ENCODE assay signal across 16 mouse cellular contexts in genomic region chr6:103504065-103504464, GRCm38 (mm10).
"Had no signal": no experiment of that assay in that cellular context is flagged by ENCODE, and none has a peak within 500 bp of the region (broad histone marks: within the 10 kb centered on the region; RNA-seq: fewer than 3 reads in every experiment).

No protein-coding gene starts in this region.

- H3K4me3 ChIP-seq: neural tube, embryonic 13.5 days; neural tube, embryonic 15.5 days; stomach, embryonic 15.5 days had no signal

- H3K4me1 ChIP-seq: stomach, embryonic 15.5 days had no signal

- H3K27me3 ChIP-seq: neural tube, embryonic 13.5 days; neural tube, embryonic 15.5 days; stomach, embryonic 15.5 days had no signal

- DNase-seq: retina, postnatal 1 day; right cerebral cortex, adult 18-20 months; right cerebral cortex, postnatal 14 days; right cerebral cortex, postnatal 25 days; right cerebral cortex, postnatal 4 days; spleen, adult 18-20 months; thymus, adult 18-20 months; thymus, adult 2 months; thymus, postnatal 14 days; thymus, postnatal 25 days; thymus, postnatal 36 days; thymus, postnatal 4 days had no signal

- H3K27ac ChIP-seq: neural tube, embryonic 13.5 days; neural tube, embryonic 15.5 days; stomach, embryonic 15.5 days; stomach, postnatal 0 days had no signal
